Mouse (Mus musculus): ENCODE measurements around the gene Gm10974. TPM values are rescaled to one million over a fixed set of nuclear protein-coding genes. Genes with fewer than 3 reads are reported as not detected.

The Gm10974 gene
- total and polyA plus RNA-seq, 3 experiments, result not detected

- TF ChIP-seq GABPA (IDR thresholded peaks at IDR 0.05; ENCODE audit: low read depth, low read length) (no peak), MYC (IDR thresholded peaks at IDR 0.05; ENCODE audit: low read depth, low read length) (no peak)
- DNase-seq (ENCODE audit: low read depth, low spot score), result no peak
- H3K27ac ChIP-seq (ENCODE audit: control insufficient read depth, low read depth, low read length), result no peak overlapping the region
- H3K36me3 ChIP-seq (ENCODE audit: control insufficient read depth in 1 of 2, insufficient read depth in 2 of 2, low read length in 2 of 2), result no peaks in the 10 kb centered on the region
- H3K9me3 ChIP-seq (replicated peaks; ENCODE audit: insufficient read depth, low read length), result no peaks in the 10 kb centered on the region
- no peaks in the 10 kb centered on the region for H3K27me3 ChIP-seq (ENCODE audit: control insufficient read depth in 1 of 2, insufficient read depth in 2 of 2, low read length in 2 of 2)
- no peaks in the 10 kb centered on the region for H3K4me1 ChIP-seq (ENCODE audit: control insufficient read depth in 1 of 2, insufficient read depth in 2 of 2, low read length in 2 of 2)
- no peaks in the 10 kb centered on the region for H3K79me2 ChIP-seq (ENCODE audit: control insufficient read depth, insufficient read depth, low read length, poor library complexity)
- H3K4me3 ChIP-seq (ENCODE audit: control insufficient read depth in 1 of 2, insufficient read depth in 1 of 2, low read depth in 2 of 2, low read length in 2 of 2), result no peak overlapping the region
- H3K9ac ChIP-seq (ENCODE audit: control insufficient read depth, low read depth, low read length, poor library complexity, severe bottlenecking), result no peak overlapping the region
Observed at GRCm38 (mm10) chr7:66346959-66347663, 18.6 kb upstream of the Gm10974 start.

GRCm38 (mm10) chr7:66348588-66348987 is 17.1 kb upstream of the Gm10974 start:
- no peaks in the 10 kb centered on the region for H3K79me2 ChIP-seq (ENCODE audit: control insufficient read depth, insufficient read depth, low read length, poor library complexity)
- H3K4me1 ChIP-seq (ENCODE audit: control insufficient read depth in 1 of 2, insufficient read depth in 2 of 2, low read length in 2 of 2), result no peaks in the 10 kb centered on the region
- H3K27ac ChIP-seq (ENCODE audit: control insufficient read depth, low read depth, low read length), result no peak overlapping the region
- no peak overlapping the region for H3K9ac ChIP-seq (ENCODE audit: control insufficient read depth, low read depth, low read length, poor library complexity, severe bottlenecking)
- no peaks in the 10 kb centered on the region for H3K9me3 ChIP-seq (replicated peaks; ENCODE audit: insufficient read depth, low read length)
- DNase-seq (ENCODE audit: low read depth, low spot score), result no peak
- H3K36me3 ChIP-seq (ENCODE audit: control insufficient read depth in 1 of 2, insufficient read depth in 2 of 2, low read length in 2 of 2), result no peaks in the 10 kb centered on the region
- no peak overlapping the region for H3K4me3 ChIP-seq (ENCODE audit: control insufficient read depth in 1 of 2, insufficient read depth in 1 of 2, low read depth in 2 of 2, low read length in 2 of 2)
- TF ChIP-seq NELFE (IDR thresholded peaks at IDR 0.05; ENCODE audit: low read depth, low read length) (no peak), MYC (IDR thresholded peaks at IDR 0.05; ENCODE audit: low read depth, low read length) (no peak), POLR2AphosphoS5 (IDR thresholded peaks at IDR 0.05; ENCODE audit: borderline replicate concordance, low read depth, low read length) (no peak), EP300 (IDR thresholded peaks at IDR 0.05; ENCODE audit: low read depth in 1 of 2, low read length in 2 of 2) (no peak), TAL1 (IDR thresholded peaks at IDR 0.05; ENCODE audit: low read length) (no peak), E2F4 (IDR thresholded peaks at IDR 0.05; ENCODE audit: borderline replicate concordance, low read depth, low read length) (no peak), CHD2 (IDR thresholded peaks at IDR 0.05; ENCODE audit: low read length) (no peak), USF1 (IDR thresholded peaks at IDR 0.05; ENCODE audit: low read depth, low read length) (no peak), ZC3H11A (IDR thresholded peaks at IDR 0.05; ENCODE audit: low read depth, low read length) (no peak), POLR2AphosphoS2 (IDR thresholded peaks at IDR 0.05; ENCODE audit: low read length) (no peak), UBTF (IDR thresholded peaks at IDR 0.05; ENCODE audit: borderline replicate concordance, insufficient read depth, low read depth, low read length) (no peak), TBP (IDR thresholded peaks at IDR 0.05; ENCODE audit: low read depth, low read length) (no peak), ETS1 (IDR thresholded peaks at IDR 0.05; ENCODE audit: low read depth, low read length) (no peak), MAX (IDR thresholded peaks at IDR 0.05; ENCODE audit: low read length) (no peak), HCFC1 (IDR thresholded peaks at IDR 0.05; ENCODE audit: low read depth, low read length) (no peak), BHLHE40 (IDR thresholded peaks at IDR 0.05; ENCODE audit: borderline replicate concordance, low read depth, low read length) (no peak), SIN3A (IDR thresholded peaks at IDR 0.05; ENCODE audit: low read length) (no peak), POLR2A (IDR thresholded peaks at IDR 0.05; ENCODE audit: control insufficient read depth in 1 of 2, insufficient read depth in 1 of 2, low read depth in 1 of 2, low read length in 2 of 2, poor library complexity in 1 of 2) (no peak), MAFK (IDR thresholded peaks at IDR 0.05; ENCODE audit: borderline replicate concordance, low read depth, low read length) (no peak)
- H3K27me3 ChIP-seq (ENCODE audit: control insufficient read depth in 1 of 2, insufficient read depth in 2 of 2, low read length in 2 of 2), result no peaks in the 10 kb centered on the region

Measured in MEL (cell line).